Mouse (Mus musculus) adrenal gland, adult 8-10 months (tissue): ENCODE data around the gene Bach2. TPM values are rescaled to one million over a fixed set of nuclear protein-coding genes. Genes with fewer than 3 reads are reported as not detected.
A peak's percentile ranks its signal among the peaks of the same experiment; 100 is the strongest.

Source experiments
- DNase-seq: peaks from one replicate; pipeline ENCODE4 v3.0.0; 2022
- total RNA-seq, 4 experiments: library from RNA; stranded (reverse); gene quantifications; 2 replicates each; pipeline ENCODE4 v1.2.4; 2022

The Bach2 gene
- total RNA-seq, 4 experiments from 2014 or later = 2.8 to 3.3 (median 3.0) TPM

DNA sequence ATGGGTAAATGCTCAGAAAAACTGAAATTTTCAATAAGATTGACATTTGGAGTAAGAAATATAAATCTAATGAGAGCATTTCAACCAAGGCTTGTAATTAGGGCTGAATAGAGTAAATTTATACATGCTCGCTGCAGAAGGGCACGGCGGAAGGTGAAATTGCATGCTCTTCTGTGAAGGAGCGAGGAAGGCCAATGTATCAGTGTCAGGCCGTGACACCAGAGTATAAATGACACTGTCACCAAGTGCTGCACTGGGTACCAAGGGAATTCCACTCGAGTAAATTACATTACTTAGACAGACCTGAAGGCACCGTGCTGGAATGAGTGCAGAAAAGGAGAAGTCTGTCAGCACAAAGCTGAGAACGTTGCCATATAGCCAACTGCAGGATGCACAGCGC lies 190.1 kb downstream of the Bach2 start:
- no peak for DNase-seq

- no peak for DNase-seq
Measured at GRCm38 (mm10) chr4:32430136-32430535, 191.5 kb downstream of the Bach2 start.

DNA sequence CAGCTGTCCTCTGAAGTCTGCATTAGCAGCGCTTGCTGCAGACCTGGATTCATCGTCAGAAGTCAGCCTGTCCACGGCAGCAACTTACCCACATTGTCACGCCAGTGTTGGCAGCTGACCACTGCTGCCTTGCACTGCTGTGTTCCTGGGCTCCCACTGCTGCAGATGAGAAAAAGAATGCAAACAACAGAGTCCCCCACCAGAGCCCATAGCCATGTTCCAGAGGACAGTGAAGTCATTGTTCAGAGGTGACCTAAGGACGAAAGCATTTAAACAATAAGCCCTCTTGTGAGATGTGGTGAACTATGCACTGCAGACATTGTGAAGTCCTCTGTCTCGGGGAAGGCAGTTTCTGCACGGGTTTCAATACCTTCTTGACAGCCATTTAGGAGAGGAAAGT lies 192.4 kb downstream of the Bach2 start:
- DNase-seq = no peak

GRCm38 (mm10) chr4:32432271-32432781 lies 193.7 kb downstream of the Bach2 start:
- no peak for DNase-seq

GRCm38 (mm10) chr4:32432945-32433344 lies 194.3 kb downstream of the Bach2 start:
- no peak for DNase-seq

GRCm38 (mm10) chr4:32434612-32435011 lies 196.0 kb downstream of the Bach2 start:
- DNase-seq = no peak

- no peak for DNase-seq
Measured at GRCm38 (mm10) chr4:32439974-32440739, 201.6 kb downstream of the Bach2 start.

GRCm38 (mm10) chr4:32440740-32441072 lies 202.1 kb downstream of the Bach2 start:
- DNase-seq = no peak

GRCm38 (mm10) chr4:32444671-32445196 lies 206.1 kb downstream of the Bach2 start:
- no peak for DNase-seq

GRCm38 (mm10) chr4:32447850-32448249 lies 209.2 kb downstream of the Bach2 start:
- DNase-seq = no peak

DNA sequence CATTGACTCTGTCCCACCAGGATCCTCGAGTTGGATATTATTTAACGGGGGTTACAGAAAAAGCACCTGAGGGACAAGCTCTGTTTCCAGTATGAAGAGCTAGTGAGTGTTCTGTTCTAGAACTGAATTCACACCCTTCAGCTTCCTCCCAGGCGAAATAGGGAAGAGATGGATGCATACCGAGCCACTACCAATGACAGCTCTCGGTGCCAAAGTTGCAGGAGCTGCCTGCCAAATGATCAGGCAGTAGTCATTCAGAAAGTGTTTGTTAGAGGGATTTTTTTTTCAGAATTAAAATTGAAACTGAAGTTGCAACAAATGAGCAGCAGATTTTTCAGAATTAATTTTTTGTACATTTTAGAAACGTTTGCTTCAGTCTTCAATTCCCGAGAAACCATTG lies 223.4 kb downstream of the Bach2 start:
- DNase-seq = no peak

GRCm38 (mm10) chr4:32463065-32463464 lies 224.5 kb downstream of the Bach2 start:
- no peak for DNase-seq

DNA sequence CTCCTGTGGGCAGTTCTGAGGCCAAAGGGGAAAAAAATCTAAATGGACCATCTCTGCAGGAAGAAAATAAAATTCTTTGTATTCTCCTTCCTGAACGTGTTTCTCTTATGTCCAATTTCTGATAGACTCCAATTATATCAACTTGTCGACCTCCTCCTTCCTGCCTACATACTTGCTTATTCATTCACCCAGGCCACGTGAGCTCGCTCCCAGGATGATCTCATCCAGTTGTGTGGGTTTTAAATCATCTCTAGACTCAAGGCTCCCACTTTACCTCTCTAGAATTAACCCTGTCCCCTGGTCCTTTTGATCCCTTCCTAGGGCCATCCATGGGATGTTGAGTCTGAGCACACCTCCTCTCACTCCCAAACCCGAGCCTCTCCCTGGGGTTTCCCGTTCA lies 225.9 kb downstream of the Bach2 start:
- DNase-seq = peak; percentile 4

DNA sequence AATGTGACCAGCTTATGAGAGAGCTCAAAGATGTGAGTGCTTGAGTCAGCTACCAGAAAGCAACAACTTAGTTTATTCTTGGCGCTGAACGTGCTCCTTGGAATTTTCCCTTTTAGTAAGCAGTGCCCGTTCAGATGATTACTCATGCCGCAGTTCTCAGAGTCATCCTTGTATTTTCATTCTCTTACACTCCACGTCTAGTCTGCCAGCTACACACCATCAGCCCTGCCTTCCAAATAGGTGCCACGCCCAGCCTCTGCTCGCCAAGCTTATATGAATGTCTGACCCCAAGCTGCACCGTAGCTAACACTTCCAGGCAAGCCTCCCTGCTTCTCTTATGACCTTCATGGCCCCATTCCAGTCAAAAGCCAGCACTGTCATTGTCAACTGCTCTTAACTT lies 227.4 kb downstream of the Bach2 start:
- no peak for DNase-seq

DNA sequence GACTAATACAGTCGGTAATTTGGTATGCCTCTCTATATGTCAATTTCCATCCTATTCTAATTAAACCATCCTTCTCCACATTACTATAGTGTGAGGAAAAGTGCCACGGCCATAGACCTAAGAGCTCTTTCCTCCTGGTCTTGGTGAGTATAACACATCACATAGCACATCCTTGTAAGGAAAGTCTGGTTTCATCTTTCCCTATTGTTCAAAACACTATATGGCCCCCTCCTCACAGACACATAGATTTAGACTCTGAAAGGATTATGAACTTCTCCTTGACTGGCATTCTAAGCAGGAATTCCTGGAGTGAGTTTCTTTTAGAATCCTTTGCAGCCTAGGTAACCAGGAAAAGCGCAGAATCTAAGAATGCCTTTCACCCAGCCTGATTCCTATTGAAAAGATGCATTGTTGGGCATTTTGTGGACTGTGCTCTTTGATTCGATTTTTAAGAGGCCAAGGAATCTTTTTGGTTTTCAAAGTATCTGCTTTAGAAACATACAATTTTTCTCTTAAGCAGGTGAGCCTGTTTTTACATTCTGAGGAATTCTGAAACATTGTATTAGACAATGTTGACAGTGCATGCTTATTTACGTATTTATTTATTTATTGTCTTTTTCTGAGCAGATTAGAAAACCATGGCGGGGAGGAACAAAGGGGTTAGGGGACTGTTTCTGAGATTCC lies 239.5 kb downstream of the Bach2 start:
- DNase-seq = no peak

- DNase-seq = no peak
Measured at GRCm38 (mm10) chr4:32479231-32479630, 240.6 kb downstream of the Bach2 start.

DNA sequence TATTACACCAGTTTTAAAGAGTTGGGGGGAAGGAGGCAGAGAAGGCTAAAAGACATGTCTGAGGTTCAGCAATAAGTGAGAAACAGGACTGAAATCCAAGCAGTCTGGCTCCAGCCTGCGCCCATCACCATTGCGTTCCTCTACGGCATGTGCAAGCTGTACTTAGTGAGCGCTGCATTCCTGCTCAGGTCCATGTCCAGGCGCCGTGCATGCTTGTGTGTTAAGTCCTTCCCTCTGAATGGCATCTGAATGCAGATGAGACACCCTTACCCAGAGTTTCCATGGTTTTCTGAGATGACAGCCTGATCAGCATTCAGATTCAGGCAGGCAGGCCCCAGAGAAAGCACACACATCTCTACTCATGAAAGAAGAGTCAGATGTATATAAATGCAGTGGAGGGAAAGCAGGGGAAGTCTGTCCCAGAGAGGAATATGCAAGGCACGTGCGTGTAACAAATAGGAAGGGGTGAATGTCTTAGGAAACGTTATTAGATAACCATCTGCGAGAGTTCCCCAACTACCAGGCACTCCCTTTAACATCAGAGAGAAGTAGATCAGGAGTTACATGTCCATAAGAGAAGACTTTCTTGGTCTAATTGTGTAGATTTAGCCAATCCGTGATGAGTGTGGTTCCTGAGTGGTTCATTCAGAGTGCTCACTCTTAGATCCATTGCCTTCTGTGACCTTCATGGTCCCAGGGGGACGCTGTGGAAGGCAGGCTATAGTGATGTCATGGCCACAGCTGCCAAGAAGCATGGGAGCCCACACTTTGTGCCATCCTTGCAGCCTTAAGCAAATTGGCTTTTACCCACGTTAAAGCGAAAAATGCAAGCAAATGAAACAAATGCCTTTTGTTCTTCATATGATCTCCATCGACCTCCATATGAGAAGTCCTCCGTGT lies 241.4 kb downstream of the Bach2 start:
- DNase-seq = no peak

GRCm38 (mm10) chr4:32481366-32482055 lies 242.9 kb downstream of the Bach2 start:
- DNase-seq = no peak

DNA sequence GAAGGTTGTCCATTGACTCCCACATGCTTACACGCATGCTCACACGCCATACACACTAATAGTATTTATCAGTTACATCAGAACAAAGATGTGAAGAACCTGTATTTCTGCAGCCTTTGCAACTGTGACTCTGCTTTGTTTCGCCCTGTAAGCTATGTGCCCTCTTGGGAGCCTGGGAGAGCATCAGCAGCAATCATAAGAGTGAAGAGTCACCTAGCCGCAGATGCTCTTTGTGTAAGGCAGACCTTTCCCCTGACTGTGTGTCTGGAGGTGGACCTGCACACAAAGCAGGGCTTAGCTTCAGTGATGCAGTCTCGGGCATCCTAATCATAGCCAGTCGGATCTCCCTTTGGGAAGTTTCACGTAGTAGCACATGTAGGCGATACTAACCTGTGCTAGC lies 243.5 kb downstream of the Bach2 start:
- DNase-seq = no peak

- DNase-seq = no peak
Measured at GRCm38 (mm10) chr4:32482936-32483335, 244.3 kb downstream of the Bach2 start.

GRCm38 (mm10) chr4:32485848-32486247 lies 247.2 kb downstream of the Bach2 start:
- no peak for DNase-seq
